Mouse (Mus musculus) testis, adult 2 months (tissue): ENCODE results near the gene Map3k11.

Experiments
- CTCF ChIP-seq: fragments of 200-500 bp; IDR thresholded peaks from 2 replicates; pipeline ENCODE4 v1.5.1; 2012; ENCODE audit warnings: low read depth, mild to moderate bottlenecking, inconsistent platforms, low read length, moderate library complexity; ENCODE audit not compliant: control insufficient read depth, insufficient read depth, insufficient replicate concordance
- POLR2A ChIP-seq: fragments of 200-500 bp; IDR thresholded peaks from 2 replicates; pipeline ENCODE4 v1.6.1; 2012; ENCODE audit warnings: low read depth, mild to moderate bottlenecking, inconsistent platforms, low read length, moderate library complexity; ENCODE audit not compliant: control insufficient read depth

DNA sequence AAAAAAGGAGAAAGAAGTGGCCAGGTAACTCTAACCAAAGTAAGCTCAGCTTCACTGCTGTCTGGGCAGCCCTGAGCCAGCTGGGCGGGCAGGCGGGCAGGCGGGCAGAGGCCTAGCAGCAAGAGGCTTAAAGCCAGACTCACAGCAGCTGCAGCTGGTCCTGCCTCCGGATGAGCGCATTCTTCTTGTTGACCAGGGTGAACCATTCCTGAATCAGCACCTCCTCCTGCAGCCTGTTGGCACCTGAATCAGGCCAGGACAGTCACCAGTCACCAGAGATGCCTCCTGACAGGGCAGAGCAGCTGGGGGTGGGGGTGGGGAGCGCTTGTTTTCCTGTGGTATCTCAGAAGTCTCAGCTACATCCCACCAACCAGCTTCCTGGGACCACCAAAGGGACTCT is 21.5 kb downstream of the Map3k11 start:
- TF ChIP-seq CTCF (no peak), POLR2A (no peak)
